Mouse (Mus musculus): ENCODE data around the gene Iqsec1.

DNA sequence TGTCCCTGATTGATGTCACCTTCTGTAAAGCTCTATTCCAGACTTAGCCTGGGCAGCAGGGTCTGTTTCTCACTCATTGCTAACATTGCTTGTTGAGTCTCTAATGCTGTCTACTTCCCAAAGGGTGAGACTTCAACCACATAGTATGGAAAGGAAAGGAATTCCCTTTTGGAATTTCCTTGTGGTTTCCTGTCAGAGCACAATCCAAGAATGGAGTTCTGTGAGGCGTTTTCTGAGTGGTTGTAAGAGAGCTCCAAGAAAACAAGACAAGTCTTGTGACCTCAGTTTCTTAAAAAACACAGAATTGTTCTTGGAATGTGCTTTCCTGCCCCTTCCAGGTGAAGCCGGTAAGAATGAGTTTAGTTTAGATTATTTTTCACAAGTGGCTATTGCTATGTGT lies 37.5 kb downstream of the Iqsec1 start:
- no peak for TF ChIP-seq CTCF (IDR thresholded peaks at IDR 0.05; ENCODE audit: extremely low read depth, insufficient read depth, insufficient read length, insufficient replicate concordance)
- TF ChIP-seq POLR2A (IDR thresholded peaks at IDR 0.05; ENCODE audit: low read depth, low read length) = no peak

All from spleen, adult 2 months (tissue).